Mouse (Mus musculus): ENCODE data around the gene Enho. TPM values are rescaled to one million over a fixed set of nuclear protein-coding genes. Genes with fewer than 3 reads are reported as not detected.
A peak's percentile ranks its signal among the peaks of the same experiment; 100 is the strongest.

The Enho gene
- polyA plus RNA-seq, 1 experiment from 2014 or later = 122 TPM

DNA sequence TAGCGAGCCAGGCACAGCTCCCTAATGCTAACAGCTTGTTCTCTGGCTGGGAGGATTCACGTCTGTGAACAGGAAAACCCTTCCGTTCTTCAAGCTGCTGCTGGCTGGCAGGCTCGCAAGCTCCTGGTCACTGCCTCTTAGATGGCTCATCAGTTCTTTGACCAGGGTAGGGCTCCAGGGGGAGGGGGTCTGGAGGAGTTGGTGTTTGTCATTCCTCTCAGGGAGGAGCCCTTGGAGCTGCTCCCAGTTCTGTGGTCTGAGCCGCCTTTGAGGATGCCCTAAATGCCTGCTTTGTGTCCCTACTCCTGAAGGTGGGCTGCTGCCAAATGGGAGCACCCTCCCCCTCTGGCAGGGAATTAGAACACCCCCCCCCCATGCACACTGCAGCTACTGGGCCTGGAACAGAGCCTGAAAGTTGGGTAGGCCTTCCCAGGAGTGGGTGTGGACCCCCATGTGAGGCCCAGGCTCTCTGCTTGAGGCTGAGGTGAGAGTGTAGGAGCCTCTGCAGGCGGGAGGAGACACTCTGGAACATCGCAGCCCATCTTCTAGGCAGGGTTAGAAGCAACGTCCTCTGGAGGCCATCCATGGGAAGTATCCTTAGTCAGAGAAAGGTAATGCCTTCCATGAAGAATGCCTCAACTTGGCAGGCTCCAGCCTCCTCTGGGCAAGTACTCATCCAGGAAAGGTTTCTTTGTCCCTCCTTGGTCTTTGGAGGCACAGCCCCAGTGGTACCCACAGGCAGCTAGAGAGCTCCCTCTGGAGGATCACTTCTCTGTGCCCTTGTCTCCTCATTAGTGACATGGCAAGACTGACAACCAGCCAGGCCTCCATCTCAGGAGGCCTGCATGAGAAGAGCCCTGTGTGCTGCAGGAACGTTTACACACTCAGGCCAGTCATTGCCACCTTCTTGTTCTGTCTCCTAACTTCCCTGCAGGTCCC, 24.2 kb downstream of the Enho start:
- H3K27ac ChIP-seq = peak overlapping the region; percentile 47
- H3K4me1 ChIP-seq = peaks cover 50% of the 10 kb centered on the region
- no peak overlapping the region for H3K9ac ChIP-seq
- no peaks in the 10 kb centered on the region for H3K36me3 ChIP-seq (replicated peaks)
- no peak overlapping the region for H3K4me3 ChIP-seq
- H3K27me3 ChIP-seq (replicated peaks) = 0 out of 2 replicates have a peak, but pooled peaks cover 2% of the 10 kb centered on the region
- WGBS = 53% methylated on average over 9 of the region's 9 CpGs
- peak; percentile 76 for ATAC-seq (replicated peaks)
- no peaks in the 10 kb centered on the region for H3K9me3 ChIP-seq
- no peak overlapping the region for H3K4me2 ChIP-seq

DNA sequence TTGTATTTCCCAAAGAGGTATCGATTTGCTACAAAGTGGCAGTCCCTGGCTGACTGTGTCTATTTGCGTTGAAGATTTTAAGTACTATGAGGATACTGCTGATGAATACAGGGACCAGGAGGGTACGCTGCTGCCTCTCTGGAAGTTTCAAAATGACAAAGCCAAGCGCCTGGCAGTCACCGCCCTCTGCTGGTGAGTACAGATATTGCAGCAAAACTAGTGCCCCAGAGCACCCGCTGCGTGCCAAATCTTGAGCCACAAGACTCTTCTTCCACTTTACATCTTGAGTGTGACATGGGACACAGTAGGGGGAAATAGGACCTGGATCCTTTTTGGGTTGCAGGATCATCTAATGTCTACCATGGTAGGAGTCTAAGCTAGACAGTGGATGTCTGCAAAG, 26.0 kb downstream of the Enho start:
- H3K9ac ChIP-seq = no peak overlapping the region
- no peak overlapping the region for H3K4me3 ChIP-seq
- H3K27me3 ChIP-seq (replicated peaks) = 0 out of 2 replicates have a peak, but pooled peaks cover 2% of the 10 kb centered on the region
- H3K9me3 ChIP-seq = no peaks in the 10 kb centered on the region
- H3K4me1 ChIP-seq = peaks cover 53% of the 10 kb centered on the region
- no peak overlapping the region for H3K4me2 ChIP-seq
- WGBS = 5% methylated on average over 7 of the region's 7 CpGs
- peak overlapping the region; percentile 27; the same call in 1 of the 2 replicates for H3K27ac ChIP-seq
- H3K36me3 ChIP-seq (replicated peaks) = no peaks in the 10 kb centered on the region
- no peak for ATAC-seq (replicated peaks)

DNA sequence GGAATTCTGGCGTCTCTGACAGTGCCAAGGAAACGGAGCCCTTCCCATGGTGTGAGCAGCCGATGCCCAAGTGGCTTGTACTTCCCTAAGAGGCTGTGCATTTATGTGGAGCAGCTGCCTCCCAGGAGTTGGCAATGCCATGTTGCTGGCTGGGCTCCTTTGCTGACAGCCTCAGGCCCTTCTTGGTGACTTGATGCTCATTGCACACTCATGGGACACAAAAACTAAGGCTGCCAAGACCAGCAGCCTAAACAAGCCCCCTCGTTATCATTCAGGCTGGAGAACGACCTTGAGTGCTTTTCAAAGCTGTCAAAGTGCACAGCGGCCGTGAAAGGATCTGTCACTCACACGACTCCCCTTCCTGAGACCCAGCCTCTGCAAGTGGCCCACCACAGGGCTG, 28.0 kb downstream of the Enho start:
- Histone ChIP-seq H3K9ac (no peak overlapping the region), H3K4me1 (peaks cover 39% of the 10 kb centered on the region), H3K27ac (peak overlapping the region; percentile 69)

DNA sequence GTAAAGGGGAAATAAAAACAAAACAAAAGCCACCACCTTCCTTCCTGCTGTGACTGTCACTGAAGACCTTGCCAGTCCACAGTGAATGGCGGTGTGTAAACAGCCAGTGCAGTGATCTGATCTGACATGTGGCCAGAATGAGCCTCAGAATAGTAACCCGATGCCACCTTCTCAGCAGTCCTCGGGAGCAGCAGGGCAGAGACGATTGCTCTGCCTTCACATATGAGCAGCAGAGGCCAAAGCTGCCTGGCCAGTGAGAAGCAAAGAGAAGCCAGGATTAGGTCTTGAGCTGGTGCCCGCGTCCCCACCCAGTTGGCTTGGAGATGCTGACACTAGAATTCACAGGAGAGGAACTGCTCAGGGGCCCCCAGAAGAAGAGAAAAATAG, 29.5 kb downstream of the Enho start:
- no peaks in the 10 kb centered on the region for H3K9me3 ChIP-seq
- no peak overlapping the region for H3K4me3 ChIP-seq
- H3K36me3 ChIP-seq (replicated peaks) = no peaks in the 10 kb centered on the region
- H3K27me3 ChIP-seq (replicated peaks) = 0 out of 2 replicates have a peak, but pooled peaks cover under 1% of the 10 kb centered on the region
- WGBS = 28% methylated on average over 6 of the region's 6 CpGs
- ATAC-seq (replicated peaks) = no peak
- H3K9ac ChIP-seq = no peak overlapping the region
- no peak overlapping the region for H3K4me2 ChIP-seq
- peaks cover 39% of the 10 kb centered on the region for H3K4me1 ChIP-seq
- H3K27ac ChIP-seq = no peak overlapping the region

More for the DNA sequence above, 28.0 kb downstream of the Enho start:
- H3K4me3 ChIP-seq = no peak overlapping the region
- H3K4me2 ChIP-seq = no peak overlapping the region
- WGBS = 10% methylated on average over 8 of the region's 8 CpGs
- no peaks in the 10 kb centered on the region for H3K36me3 ChIP-seq (replicated peaks)
- H3K27me3 ChIP-seq (replicated peaks) = 0 out of 2 replicates have a peak, but pooled peaks cover 2% of the 10 kb centered on the region
- H3K9me3 ChIP-seq = no peaks in the 10 kb centered on the region
- peak; percentile 62 for ATAC-seq (replicated peaks)

DNA sequence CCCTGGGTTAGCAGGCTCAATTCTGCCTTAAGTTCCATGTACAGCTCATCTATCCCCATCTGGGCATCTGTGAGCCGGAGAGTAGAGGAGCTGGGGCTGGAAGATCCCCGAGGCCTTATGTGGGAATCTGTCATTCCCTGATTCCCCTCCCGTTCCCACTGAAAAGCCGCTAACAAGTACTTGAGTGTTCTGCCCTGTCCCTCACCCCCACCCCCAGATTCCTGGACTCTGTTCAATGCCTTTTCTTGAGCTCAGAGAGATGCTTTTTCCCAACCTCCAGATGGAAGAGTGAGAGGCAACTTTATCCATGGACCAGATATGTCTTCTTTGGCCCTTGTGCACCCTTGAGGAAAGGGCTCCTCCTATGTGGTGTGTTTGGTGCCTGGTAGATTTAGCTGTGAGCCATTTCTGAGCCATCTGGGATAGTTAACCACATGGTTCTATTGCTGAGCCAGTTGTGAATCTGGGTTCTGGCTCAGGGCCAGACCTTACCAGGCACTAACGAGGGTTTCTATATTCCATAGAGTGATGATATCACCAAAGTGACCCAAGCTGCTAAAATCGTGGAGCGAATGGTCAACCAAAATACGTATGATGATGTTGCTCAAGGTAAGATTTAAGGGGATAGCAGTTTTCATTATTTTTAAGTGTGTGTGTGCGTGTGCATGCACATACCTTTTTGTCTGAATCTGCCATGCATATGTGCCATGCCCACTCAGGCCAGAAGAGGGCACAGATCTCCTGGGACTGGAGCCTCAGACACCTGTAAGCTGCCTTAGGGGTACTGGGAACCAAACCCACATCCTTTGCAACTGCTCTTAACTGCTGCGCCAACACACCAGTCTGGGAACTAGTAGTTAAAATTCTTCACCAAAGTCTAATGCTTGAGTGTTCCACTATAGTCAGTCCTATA, 30.2 kb downstream of the Enho start:
- Histone ChIP-seq H3K27ac (no peak overlapping the region), H3K9me3 (no peaks in the 10 kb centered on the region), H3K9ac (no peak overlapping the region), H3K36me3 (replicated peaks) (no peaks in the 10 kb centered on the region), H3K27me3 (replicated peaks) (no peaks in the 10 kb centered on the region), H3K4me2 (no peak overlapping the region), H3K4me1 (peaks cover 35% of the 10 kb centered on the region), H3K4me3 (no peak overlapping the region)
- 69% methylated on average over 10 of the region's 10 CpGs for WGBS
- ATAC-seq (replicated peaks) = no peak

DNA sequence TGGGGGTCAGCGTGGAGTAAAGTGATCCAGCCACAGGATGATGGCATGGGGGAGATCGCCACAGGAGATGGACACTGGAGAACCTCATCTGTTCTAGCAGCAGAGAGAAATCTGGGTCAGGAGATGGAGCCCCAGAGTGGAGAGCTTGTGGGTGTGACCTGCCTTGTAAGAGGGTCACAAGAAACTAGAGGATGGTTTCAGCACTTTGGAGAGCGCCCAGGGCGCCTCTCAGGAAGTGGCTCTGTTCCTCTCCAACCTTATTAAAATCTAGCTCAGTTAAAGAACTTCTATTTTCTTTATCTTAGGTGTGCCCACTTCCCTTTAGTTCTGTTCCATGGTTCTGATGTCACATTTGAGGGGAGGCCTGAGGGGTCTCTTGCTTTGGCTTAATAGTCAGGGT, 33.3 kb downstream of the Enho start:
- Histone ChIP-seq H3K4me3 (no peak overlapping the region), H3K36me3 (replicated peaks) (no peaks in the 10 kb centered on the region), H3K4me1 (peaks cover 23% of the 10 kb centered on the region), H3K9ac (no peak overlapping the region), H3K27me3 (replicated peaks) (0 out of 2 replicates have a peak, but pooled peaks cover 5% of the 10 kb centered on the region), H3K27ac (no peak overlapping the region), H3K4me2 (no peak overlapping the region), H3K9me3 (no peaks in the 10 kb centered on the region)
- WGBS = 52% methylated on average over 4 of the region's 4 CpGs
- no peak for ATAC-seq (replicated peaks)

DNA sequence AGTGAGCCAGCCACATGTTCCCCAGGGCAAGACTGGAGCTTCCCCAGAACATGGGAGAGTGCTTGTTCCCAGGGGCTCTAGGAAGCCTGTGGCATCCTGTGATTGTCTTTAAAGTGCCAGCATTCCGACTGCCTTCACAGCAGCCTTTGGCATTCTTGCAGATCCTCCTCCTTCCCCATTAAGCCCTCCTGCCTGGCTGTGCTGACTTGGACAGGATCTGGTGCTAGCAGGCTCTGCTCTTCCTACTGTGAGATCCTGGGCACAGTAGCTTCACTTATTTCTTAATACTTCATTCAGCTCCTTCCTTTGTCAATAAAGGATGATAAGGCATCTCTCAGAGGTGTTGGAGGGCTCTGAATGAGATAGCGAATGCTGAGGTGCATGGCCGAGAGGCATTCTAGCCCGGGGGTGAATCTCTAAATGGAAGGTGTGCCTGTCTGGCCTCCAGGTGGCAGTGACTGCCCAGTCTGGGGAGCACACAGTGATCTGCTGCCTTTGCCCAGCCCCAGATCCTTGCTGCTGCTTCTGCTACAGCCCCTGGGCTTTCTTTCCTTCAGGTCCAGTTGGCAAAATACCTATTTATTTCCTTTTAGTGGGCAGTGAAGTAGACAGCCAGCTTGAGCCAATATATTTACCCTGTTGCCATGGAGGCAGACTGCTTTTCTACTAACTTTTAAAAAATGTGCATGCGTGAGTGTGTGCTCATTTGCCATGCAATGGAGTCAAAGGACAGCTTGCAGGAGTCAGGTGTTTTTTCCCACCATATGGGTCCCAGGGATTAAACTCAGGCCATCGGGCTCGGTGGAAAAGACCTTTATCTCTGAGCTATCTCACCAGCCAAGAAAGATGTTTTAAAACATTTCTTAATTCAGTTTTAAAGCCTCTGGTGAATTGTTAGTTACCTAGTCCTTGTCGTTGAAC, 35.4 kb downstream of the Enho start:
- Histone ChIP-seq H3K9me3 (no peaks in the 10 kb centered on the region), H3K9ac (no peak overlapping the region; the same call in 1 of the 2 replicates), H3K27me3 (replicated peaks) (0 out of 2 replicates have a peak, but pooled peaks cover 5% of the 10 kb centered on the region), H3K4me1 (peaks cover 14% of the 10 kb centered on the region), H3K4me2 (no peak overlapping the region), H3K4me3 (no peak overlapping the region), H3K36me3 (replicated peaks) (no peaks in the 10 kb centered on the region), H3K27ac (peak overlapping the region; percentile 46; the same call in 1 of the 2 replicates)
- ATAC-seq (replicated peaks) = peak; percentile 75
- 19% methylated on average over 8 of the region's 8 CpGs for WGBS

DNA sequence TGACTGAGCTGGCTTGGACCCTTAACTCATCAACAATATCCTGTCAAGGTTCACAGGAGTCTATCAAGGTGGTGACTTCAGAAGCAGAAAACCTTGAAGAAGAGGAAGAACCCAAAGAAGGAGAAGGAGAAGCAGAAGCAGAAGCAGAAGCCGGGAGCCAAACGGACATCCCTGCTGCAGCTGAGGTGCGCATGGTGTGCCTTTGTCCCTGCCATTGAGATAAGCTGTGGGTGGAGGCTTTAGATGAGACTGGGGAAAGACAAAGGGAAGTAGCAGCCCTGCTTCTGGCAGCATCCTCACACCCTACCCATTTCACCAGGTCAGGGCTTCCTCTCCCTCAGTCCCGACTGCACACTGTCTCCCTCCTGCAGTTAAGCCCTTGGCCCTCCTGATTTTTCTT, 37.3 kb downstream of the Enho start:
- ATAC-seq (replicated peaks) = no peak
- WGBS = 30% methylated on average over 4 of the region's 4 CpGs
- H3K4me1 ChIP-seq = peaks cover 10% of the 10 kb centered on the region
- H3K9me3 ChIP-seq = no peaks in the 10 kb centered on the region
- no peak overlapping the region for H3K4me3 ChIP-seq
- H3K27ac ChIP-seq = no peak overlapping the region
- no peak overlapping the region for H3K4me2 ChIP-seq
- H3K9ac ChIP-seq = no peak overlapping the region
- H3K27me3 ChIP-seq (replicated peaks) = 0 out of 2 replicates have a peak, but pooled peaks cover 5% of the 10 kb centered on the region
- H3K36me3 ChIP-seq (replicated peaks) = no peaks in the 10 kb centered on the region

Other genes with a start within 250 kb of the Enho start
- 3.0 and 3.3 TPM in 2 replicates for gene Kif24, start 175.4 kb downstream of the Enho start, polyA plus RNA-seq (2015; fragmentation: Nextera tagmentation; extraction: Ambion mirVana)
- 65.1 and 66.3 TPM in 2 replicates for gene Nudt2, start 175.2 kb downstream of the Enho start, polyA plus RNA-seq (2015; fragmentation: Nextera tagmentation; extraction: Ambion mirVana)
- gene AI464131, start 137.2 kb downstream of the Enho start, polyA plus RNA-seq (2015; fragmentation: Nextera tagmentation; extraction: Ambion mirVana) = 6.3 and 8.9 TPM in 2 replicates
- gene 1110017D15Rik, start 123.0 kb downstream of the Enho start, polyA plus RNA-seq (2015; fragmentation: Nextera tagmentation; extraction: Ambion mirVana) = 13.8 and 15.5 TPM in 2 replicates
- gene Fam219a, start 70.8 kb downstream of the Enho start, polyA plus RNA-seq (2015; fragmentation: Nextera tagmentation; extraction: Ambion mirVana) = 16.8 and 18.3 TPM in 2 replicates
- 3.3 and 3.5 TPM in 2 replicates for gene Dnaic1, start 70.5 kb downstream of the Enho start, polyA plus RNA-seq (2015; fragmentation: Nextera tagmentation; extraction: Ambion mirVana)
- gene Cntfr, start 56.8 kb upstream of the Enho start, polyA plus RNA-seq (2015; fragmentation: Nextera tagmentation; extraction: Ambion mirVana) = 28.1 and 32.2 TPM in 2 replicates
- 37.5 and 40.3 TPM in 2 replicates for gene Il11ra1, start 59.7 kb upstream of the Enho start, polyA plus RNA-seq (2015; fragmentation: Nextera tagmentation; extraction: Ambion mirVana)
- gene Rpp25l, start 73.2 kb upstream of the Enho start, polyA plus RNA-seq (2015; fragmentation: Nextera tagmentation; extraction: Ambion mirVana) = 59.1 and 64.6 TPM in 2 replicates
- gene Dctn3, start 82.8 kb upstream of the Enho start, polyA plus RNA-seq (2015; fragmentation: Nextera tagmentation; extraction: Ambion mirVana) = 295 and 308 TPM in 2 replicates
- 0.56 and 1.1 TPM in 2 replicates for gene Arid3c, start 90.8 kb upstream of the Enho start, polyA plus RNA-seq (2015; fragmentation: Nextera tagmentation; extraction: Ambion mirVana)
- 48.3 and 51.1 TPM in 2 replicates for gene Galt, start 114.9 kb upstream of the Enho start, polyA plus RNA-seq (2015; fragmentation: Nextera tagmentation; extraction: Ambion mirVana)
- 65.7 and 66.0 TPM in 2 replicates for gene Sigmar1, start 115.8 kb upstream of the Enho start, polyA plus RNA-seq (2015; fragmentation: Nextera tagmentation; extraction: Ambion mirVana)
- 278 and 302 TPM in 2 replicates for gene Ccl27a, start 133.9 kb upstream of the Enho start, polyA plus RNA-seq (2015; fragmentation: Nextera tagmentation; extraction: Ambion mirVana)